Mouse (Mus musculus) midbrain, embryonic 15.5 days (tissue): Measurements from ENCODE around the gene Chd3. TPM values are rescaled to one million over a fixed set of nuclear protein-coding genes. Genes with fewer than 3 reads are reported as not detected.
A peak's percentile ranks its signal among the peaks of the same experiment; 100 is the strongest.

Experiments
- ATAC-seq: fragments of 200-750 bp; cut with Nextera tagmentation; replicated peaks from 2 replicates; pipeline ENCODE4 v1.8.0; 2017; ENCODE audit warnings: moderate TSS enrichment
- H3K27ac ChIP-seq: fragments of 300-500 bp; sonication (generic); 2 replicates; pipeline ENCODE4 v1.5.1; 2015; ENCODE audit warnings: mild to moderate bottlenecking, inconsistent platforms
- H3K27me3 ChIP-seq: fragments of 300-500 bp; sonication (generic); replicated peaks from 2 replicates; pipeline ENCODE4 v1.6.1; 2015; ENCODE audit warnings: inconsistent platforms
- H3K36me3 ChIP-seq: fragments of 300-500 bp; sonication (generic); replicated peaks from 2 replicates; pipeline ENCODE4 v1.6.1; 2015; ENCODE audit warnings: inconsistent platforms
- H3K4me1 ChIP-seq: fragments of 300-500 bp; sonication (generic); 2 replicates; pipeline ENCODE4 v1.6.1; 2015; ENCODE audit warnings: inconsistent platforms
- H3K4me2 ChIP-seq: fragments of 300-500 bp; sonication (generic); 2 replicates; pipeline ENCODE4 v1.6.1; 2015; ENCODE audit warnings: inconsistent platforms, mild to moderate bottlenecking, moderate library complexity
- H3K4me3 ChIP-seq: fragments of 300-500 bp; sonication (generic); 2 replicates; pipeline ENCODE4 v1.5.1; 2015; ENCODE audit warnings: mild to moderate bottlenecking, inconsistent platforms
- H3K9ac ChIP-seq: fragments of 300-500 bp; sonication (generic); 2 replicates; pipeline ENCODE4 v1.6.1; 2015; ENCODE audit warnings: mild to moderate bottlenecking, inconsistent platforms
- H3K9me3 ChIP-seq: fragments of 300-500 bp; sonication (generic); 2 replicates; pipeline ENCODE4 v1.6.1; 2016; ENCODE audit warnings: inconsistent platforms
- WGBS: fragments of 180-500 bp; shearing (Covaris S2); methylation state at CpG from one replicate; pipeline ENCODE4 v1.1.7; 2015; ENCODE audit warnings: mixed read lengths; 5-methylcytosine and 5-hydroxymethylcytosine counted together
- polyA plus RNA-seq: library from polyadenylated mRNA; unstranded; fragments of >200 nt; fragmentation: Nextera tagmentation; extraction: Ambion mirVana; gene quantifications from 2 replicates; pipeline ENCODE4 v1.2.1, GENCODE M21; 2015

The Chd3 gene
- 98.2 and 102 TPM in 2 replicates for polyA plus RNA-seq

GRCm38 (mm10) chr11:69369215-69369989, at the start of gene Chd3:
TSS of gene Chd3 (minus strand) at chr11:69369406.
- Histone ChIP-seq H3K4me2 (peak within 1 kb of the TSS; percentile 93), H3K9ac (peak within 1 kb of the TSS; percentile 100), H3K36me3 (no peaks in the 10 kb centered on the region), H3K27ac (peak within 1 kb of the TSS; percentile 100), H3K27me3 (no peaks in the 10 kb centered on the region), H3K4me1 (peaks cover 60% of the 10 kb centered on the region), H3K9me3 (no peaks in the 10 kb centered on the region), H3K4me3 (peak within 1 kb of the TSS; percentile 91)
- under 1% methylated on average over 21 of the region's 34 CpGs for WGBS
- ATAC-seq, result no peak

- peaks cover 68% of the 10 kb centered on the region for H3K4me1 ChIP-seq
- H3K27me3 ChIP-seq, result peaks cover 22% of the 10 kb centered on the region
- peak; percentile 32 for ATAC-seq
- H3K9me3 ChIP-seq, result no peaks in the 10 kb centered on the region
- peak overlapping the region; percentile 96 for H3K27ac ChIP-seq
- peak overlapping the region; percentile 89 for H3K4me2 ChIP-seq
- H3K36me3 ChIP-seq, result 0 out of 2 replicates have a peak, but pooled peaks cover 7% of the 10 kb centered on the region
- peak overlapping the region; percentile 55 for H3K4me3 ChIP-seq
- WGBS, result under 1% methylated on average over 39 of the region's 39 CpGs
- peak overlapping the region; percentile 54 for H3K9ac ChIP-seq
Observed at GRCm38 (mm10) chr11:69417449-69418384, 48.5 kb upstream of the Chd3 start.

GRCm38 (mm10) chr11:69416921-69417448, 47.8 kb upstream of the Chd3 start:
- no peak for ATAC-seq
- Histone ChIP-seq H3K4me1 (peaks cover 75% of the 10 kb centered on the region), H3K4me3 (peak overlapping the region; percentile 55), H3K36me3 (0 out of 2 replicates have a peak, but pooled peaks cover 11% of the 10 kb centered on the region), H3K27me3 (peaks cover 14% of the 10 kb centered on the region), H3K27ac (peak overlapping the region; percentile 96), H3K9me3 (no peaks in the 10 kb centered on the region), H3K4me2 (peak overlapping the region; percentile 89), H3K9ac (peak overlapping the region; percentile 34)
- 2% methylated on average over 8 of the region's 8 CpGs for WGBS

GRCm38 (mm10) chr11:69416509-69416908, 47.3 kb upstream of the Chd3 start:
- peak overlapping the region; percentile 89 for H3K4me2 ChIP-seq
- peak overlapping the region; percentile 96 for H3K27ac ChIP-seq
- H3K9ac ChIP-seq, result peak overlapping the region; percentile 34
- ATAC-seq, result no peak
- H3K27me3 ChIP-seq, result peaks cover 9% of the 10 kb centered on the region
- WGBS, result under 1% methylated on average over 4 of the region's 4 CpGs
- H3K4me3 ChIP-seq, result peak overlapping the region; percentile 55
- H3K9me3 ChIP-seq, result no peaks in the 10 kb centered on the region
- peaks cover 78% of the 10 kb centered on the region for H3K4me1 ChIP-seq
- 0 out of 2 replicates have a peak, but pooled peaks cover 11% of the 10 kb centered on the region for H3K36me3 ChIP-seq

GRCm38 (mm10) chr11:69415668-69416451, 46.7 kb upstream of the Chd3 start:
- H3K27ac ChIP-seq, result peak overlapping the region; percentile 96
- H3K9me3 ChIP-seq, result no peaks in the 10 kb centered on the region
- peak overlapping the region; percentile 55 for H3K4me3 ChIP-seq
- peaks cover 74% of the 10 kb centered on the region for H3K4me1 ChIP-seq
- peak overlapping the region; percentile 82 for H3K9ac ChIP-seq
- no peak for ATAC-seq
- H3K4me2 ChIP-seq, result peak overlapping the region; percentile 89
- WGBS, result 0% methylated on average over 20 of the region's 25 CpGs
- 0 out of 2 replicates have a peak, but pooled peaks cover 11% of the 10 kb centered on the region for H3K36me3 ChIP-seq
- H3K27me3 ChIP-seq, result peaks cover 3% of the 10 kb centered on the region; the same call in 1 of the 2 replicates

- peak overlapping the region; percentile 96 for H3K27ac ChIP-seq
- 0 out of 2 replicates have a peak, but pooled peaks cover 11% of the 10 kb centered on the region for H3K36me3 ChIP-seq
- WGBS, result 0% methylated on average over 3 of the region's 3 CpGs
- H3K4me1 ChIP-seq, result peaks cover 73% of the 10 kb centered on the region
- H3K4me2 ChIP-seq, result peak overlapping the region; percentile 85
- H3K4me3 ChIP-seq, result peak overlapping the region; percentile 55
- peak overlapping the region; percentile 82 for H3K9ac ChIP-seq
- peak; percentile 16 for ATAC-seq
- no peaks in the 10 kb centered on the region for H3K9me3 ChIP-seq
- H3K27me3 ChIP-seq, result no peaks in the 10 kb centered on the region
Observed at GRCm38 (mm10) chr11:69415327-69415667, 46.1 kb upstream of the Chd3 start.

- ATAC-seq, result no peak
- H3K4me3 ChIP-seq, result peak overlapping the region; percentile 55
- WGBS, result 11% methylated on average over 4 of the region's 4 CpGs
- peaks cover 73% of the 10 kb centered on the region for H3K4me1 ChIP-seq
- no peaks in the 10 kb centered on the region for H3K27me3 ChIP-seq
- H3K9me3 ChIP-seq, result no peaks in the 10 kb centered on the region
- peak overlapping the region; percentile 82 for H3K9ac ChIP-seq
- peak overlapping the region; percentile 96 for H3K27ac ChIP-seq
- 0 out of 2 replicates have a peak, but pooled peaks cover 11% of the 10 kb centered on the region for H3K36me3 ChIP-seq
- H3K4me2 ChIP-seq, result peak overlapping the region; percentile 85
Observed at GRCm38 (mm10) chr11:69414421-69415326, 45.5 kb upstream of the Chd3 start.

- H3K9me3 ChIP-seq, result no peaks in the 10 kb centered on the region
- no peaks in the 10 kb centered on the region for H3K27me3 ChIP-seq
- H3K4me3 ChIP-seq, result peak within 1 kb of the TSS; percentile 55
- peak within 1 kb of the TSS; percentile 85 for H3K4me2 ChIP-seq
- H3K27ac ChIP-seq, result peak within 1 kb of the TSS; percentile 96
- 28% methylated on average over 12 of the region's 12 CpGs for WGBS
- peak within 1 kb of the TSS; percentile 82 for H3K9ac ChIP-seq
- no peak for ATAC-seq
- H3K4me1 ChIP-seq, result peaks cover 77% of the 10 kb centered on the region
- 0 out of 2 replicates have a peak, but pooled peaks cover 11% of the 10 kb centered on the region for H3K36me3 ChIP-seq
Observed at GRCm38 (mm10) chr11:69413221-69414181, 44.3 kb upstream of the Chd3 start, which contains the start of gene Kdm6b. TSS of gene Kdm6b (minus strand) at chr11:69413675.

GRCm38 (mm10) chr11:69412548-69412947, 43.3 kb upstream of the Chd3 start:
- Histone ChIP-seq H3K4me1 (peaks cover 77% of the 10 kb centered on the region), H3K27me3 (no peaks in the 10 kb centered on the region), H3K9ac (peak overlapping the region; percentile 82), H3K9me3 (no peaks in the 10 kb centered on the region), H3K27ac (peak overlapping the region; percentile 96), H3K4me3 (peak overlapping the region; percentile 55), H3K4me2 (peak overlapping the region; percentile 85), H3K36me3 (0 out of 2 replicates have a peak, but pooled peaks cover 13% of the 10 kb centered on the region)
- ATAC-seq, result no peak
- WGBS, result 56% methylated on average over 7 of the region's 7 CpGs
